Comparison of ENCODE assay signal across 8 mouse cellular contexts in the genomic region with DNA sequence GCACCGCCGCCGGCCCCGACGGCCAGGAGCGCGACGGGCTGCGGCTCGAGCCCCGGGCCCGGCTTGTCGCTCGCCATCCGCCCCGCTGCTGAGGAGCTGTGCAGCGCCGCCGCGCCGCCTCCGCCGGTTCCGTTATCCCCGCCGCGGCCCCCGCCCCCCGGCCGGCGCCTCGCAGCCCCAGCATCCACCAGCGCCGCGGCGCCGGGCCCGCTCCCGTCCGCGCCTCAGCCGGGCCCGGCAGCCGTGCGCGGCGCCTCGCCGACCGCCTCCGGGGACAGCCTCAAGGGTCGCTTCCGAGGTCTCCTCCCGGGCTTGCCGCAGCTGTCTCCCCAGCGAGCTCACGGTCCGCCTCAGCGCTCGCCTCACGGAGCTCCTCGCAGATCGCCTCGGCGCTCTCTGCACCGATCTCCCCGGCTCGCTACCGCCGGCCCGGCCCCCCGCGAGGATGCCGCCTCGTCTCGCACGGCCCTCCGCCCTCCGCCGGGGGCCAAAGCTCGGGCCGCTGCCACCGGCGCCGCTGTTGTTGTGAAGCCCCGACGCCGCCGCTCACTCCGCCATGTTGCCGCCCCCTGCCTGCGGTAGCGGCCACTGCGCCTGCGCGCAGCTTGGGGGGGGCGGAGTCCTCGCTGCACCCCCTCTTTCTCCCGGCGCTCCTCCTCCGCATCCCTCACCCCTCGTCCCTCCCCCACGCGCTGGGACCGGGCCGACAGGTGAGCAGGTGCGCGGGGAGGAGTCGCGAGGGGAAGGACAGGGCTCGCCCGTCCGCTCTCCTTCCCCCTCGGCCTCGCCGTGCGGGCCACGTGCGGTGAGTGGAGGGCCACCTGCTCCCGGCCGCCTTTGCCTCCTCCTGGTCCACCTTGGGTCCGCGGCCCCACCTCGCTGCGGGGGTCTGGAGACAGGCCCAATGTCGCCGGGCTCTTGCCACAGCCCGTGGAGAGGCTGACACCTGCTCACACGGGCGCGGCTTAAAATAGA. TPM values are rescaled to one million over a fixed set of nuclear protein-coding genes. Genes with fewer than 3 reads are reported as not detected.
DNase-seq lines count a peak whose midpoint lies in the region; ATAC-seq lines count a peak whose summit lies in the region.

A gene (minus strand): TSS at position 543 of the 975 bp plus-strand sequence.

- peaks cover 61% of the 10 kb centered on the region for H3K27me3 ChIP-seq in erythroblast, embryonic 14.5 days (ENCODE audit: control insufficient read depth)
- H3K27me3 ChIP-seq in embryonic facial prominence, embryonic 14.5 days (replicated peaks; ENCODE audit: control insufficient read depth, insufficient read depth, low read length): peaks cover 9% of the 10 kb centered on the region; the same call in 1 of the 2 replicates
- no peaks in the 10 kb centered on the region for H3K27me3 ChIP-seq in limb, embryonic 11.5 days (ENCODE audit: control insufficient read depth, insufficient read depth, low read length)
- no peaks in the 10 kb centered on the region for H3K27me3 ChIP-seq in midbrain, embryonic 15.5 days (replicated peaks)
- H3K27me3 ChIP-seq in stomach, embryonic 14.5 days (ENCODE audit: control insufficient read depth, insufficient read depth, low read length): no peaks in the 10 kb centered on the region

- H3K4me1 ChIP-seq in erythroblast, embryonic 14.5 days (ENCODE audit: control insufficient read depth): peaks cover 7% of the 10 kb centered on the region
- peaks cover 15% of the 10 kb centered on the region for H3K4me1 ChIP-seq in embryonic facial prominence, embryonic 14.5 days (ENCODE audit: control insufficient read depth, insufficient read depth, low read length)
- H3K4me1 ChIP-seq in limb, embryonic 11.5 days (ENCODE audit: control insufficient read depth, insufficient read depth, low read length): no peaks in the 10 kb centered on the region
- H3K4me1 ChIP-seq in midbrain, embryonic 15.5 days: peaks cover 15% of the 10 kb centered on the region
- peaks cover 2% of the 10 kb centered on the region; the same call in 1 of the 2 replicates for H3K4me1 ChIP-seq in stomach, embryonic 14.5 days (ENCODE audit: control insufficient read depth, insufficient read depth, low read length)

- peak within 1 kb of the TSS; percentile 92 for H3K4me2 ChIP-seq in embryonic facial prominence, embryonic 14.5 days (ENCODE audit: low read depth, low read length)
- H3K4me2 ChIP-seq in limb, embryonic 11.5 days (ENCODE audit: low read depth, severe bottlenecking): peak within 1 kb of the TSS; percentile 83
- peak within 1 kb of the TSS; percentile 81 for H3K4me2 ChIP-seq in midbrain, embryonic 15.5 days
- peak within 1 kb of the TSS; percentile 60 for H3K4me2 ChIP-seq in stomach, embryonic 14.5 days (replicated peaks; ENCODE audit: low read depth, low read length)

- WGBS in embryonic facial prominence, embryonic 14.5 days: 1% methylated on average over 13 of the region's 131 CpGs
- under 1% methylated on average over 100 of the region's 131 CpGs for WGBS in limb, embryonic 11.5 days
- WGBS in midbrain, embryonic 15.5 days: under 1% methylated on average over 117 of the region's 131 CpGs
- under 1% methylated on average over 94 of the region's 131 CpGs for WGBS in stomach, embryonic 14.5 days

- peak; percentile 87 for DNase-seq in embryonic facial prominence, embryonic 14.5 days (ENCODE audit: low spot score)
- DNase-seq in heart, adult 8-10 months (ENCODE audit: low spot score): peak; percentile 73
- peak; percentile 80 for DNase-seq in kidney, adult 9 months
- peak; percentile 89 for DNase-seq in limb, embryonic 11.5 days (ENCODE audit: low spot score)

- peaks cover 3% of the 10 kb centered on the region; the same call in 1 of the 2 replicates for H3K9me3 ChIP-seq in erythroblast, embryonic 14.5 days (ENCODE audit: control insufficient read depth, low read length)
- no peaks in the 10 kb centered on the region for H3K9me3 ChIP-seq in embryonic facial prominence, embryonic 14.5 days (ENCODE audit: control insufficient read depth, low read length)
- H3K9me3 ChIP-seq in limb, embryonic 11.5 days (ENCODE audit: control insufficient read depth, low read length): no peaks in the 10 kb centered on the region
- no peaks in the 10 kb centered on the region for H3K9me3 ChIP-seq in midbrain, embryonic 15.5 days
- H3K9me3 ChIP-seq in stomach, embryonic 14.5 days (ENCODE audit: control insufficient read depth, low read depth, low read length): no peaks in the 10 kb centered on the region

- peak within 1 kb of the TSS; percentile 90 for H3K27ac ChIP-seq in embryonic facial prominence, embryonic 14.5 days (replicated peaks; ENCODE audit: low read depth, low read length)
- H3K27ac ChIP-seq in limb, embryonic 11.5 days (replicated peaks; ENCODE audit: low read depth, low read length): peak within 1 kb of the TSS; percentile 70; the same call in 1 of the 2 replicates
- H3K27ac ChIP-seq in midbrain, embryonic 15.5 days: peak within 1 kb of the TSS; percentile 100
- peak within 1 kb of the TSS; percentile 75; the same call in 1 of the 2 replicates for H3K27ac ChIP-seq in stomach, embryonic 14.5 days (ENCODE audit: low read length)

- H3K36me3 ChIP-seq in erythroblast, embryonic 14.5 days (ENCODE audit: control insufficient read depth): no peaks in the 10 kb centered on the region
- H3K36me3 ChIP-seq in embryonic facial prominence, embryonic 14.5 days (ENCODE audit: control insufficient read depth, insufficient read depth, low read length): no peaks in the 10 kb centered on the region
- no peaks in the 10 kb centered on the region for H3K36me3 ChIP-seq in limb, embryonic 11.5 days (ENCODE audit: control insufficient read depth, insufficient read depth, low read length)
- H3K36me3 ChIP-seq in midbrain, embryonic 15.5 days (replicated peaks): no peaks in the 10 kb centered on the region
- no peaks in the 10 kb centered on the region for H3K36me3 ChIP-seq in stomach, embryonic 14.5 days (ENCODE audit: control insufficient read depth, insufficient read depth, low read length)

- H3K4me3 ChIP-seq in erythroblast, embryonic 14.5 days (replicated peaks): peak within 1 kb of the TSS; percentile 65
- H3K4me3 ChIP-seq in embryonic facial prominence, embryonic 14.5 days (ENCODE audit: low read depth, low read length): peak within 1 kb of the TSS; percentile 94
- H3K4me3 ChIP-seq in limb, embryonic 11.5 days (ENCODE audit: low read depth, low read length): peak within 1 kb of the TSS; percentile 93
- H3K4me3 ChIP-seq in midbrain, embryonic 15.5 days: peak within 1 kb of the TSS; percentile 99
- peak within 1 kb of the TSS; percentile 89 for H3K4me3 ChIP-seq in stomach, embryonic 14.5 days (ENCODE audit: low read depth, low read length)

- H3K9ac ChIP-seq in embryonic facial prominence, embryonic 14.5 days (ENCODE audit: low read depth, low read length): peak within 1 kb of the TSS; percentile 93
- peak within 1 kb of the TSS; percentile 93 for H3K9ac ChIP-seq in limb, embryonic 11.5 days (ENCODE audit: low read length)
- H3K9ac ChIP-seq in midbrain, embryonic 15.5 days: peak within 1 kb of the TSS; percentile 100
- H3K9ac ChIP-seq in stomach, embryonic 14.5 days (replicated peaks; ENCODE audit: low read depth, low read length): peak within 1 kb of the TSS; percentile 60

- ATAC-seq in erythroblast, adult 5-6 weeks (replicated peaks; ENCODE audit: low FRiP score, poor library complexity, severe bottlenecking): no peak
- ATAC-seq in embryonic facial prominence, embryonic 14.5 days (ENCODE audit: low read depth): peak; percentile 85
- peak; percentile 86 for ATAC-seq in limb, embryonic 11.5 days (ENCODE audit: insufficient number of reproducible peaks, low FRiP score, low TSS enrichment, low read depth)
- ATAC-seq in midbrain, embryonic 15.5 days (replicated peaks): peak; percentile 86
- ATAC-seq in stomach, embryonic 14.5 days (ENCODE audit: insufficient number of reproducible peaks, insufficient read depth, low FRiP score, low read depth): peak; percentile 80

RNA-seq across cellular contexts. Expression of the gene that starts here (rescaled TPM):
- polyA plus RNA-seq in erythroblast, embryonic 14.5 days (2012): 0.04 TPM in 1 of 2 replicates, not detected in the other
- total RNA-seq in erythroblast, adult 5-6 weeks (2015; ENCODE audit: low replicate concordance): not detected in 2 replicates
- 0.51 and 0.70 TPM in 2 replicates for total RNA-seq in erythroblast, adult 5-6 weeks (2017; ENCODE audit: low replicate concordance)
- 17.9 and 20.4 TPM in 2 replicates for polyA plus RNA-seq in embryonic facial prominence, embryonic 14.5 days (2014; fragmentation: Nextera tagmentation; extraction: Ambion mirVana)
- 10 to 100 TPM; 12.4 to 14.5 (median 14.1) TPM for total RNA-seq in heart, adult 8-10 months (2022)
- polyA plus RNA-seq in limb, embryonic 11.5 days (2014; fragmentation: Nextera tagmentation; extraction: Ambion mirVana): 22.2 and 26.0 TPM in 2 replicates
- 61.0 and 62.3 TPM in 2 replicates for polyA plus RNA-seq in midbrain, embryonic 15.5 days (2015; fragmentation: Nextera tagmentation; extraction: Ambion mirVana)
- polyA plus RNA-seq in stomach, embryonic 14.5 days (2014; fragmentation: Nextera tagmentation; extraction: Ambion mirVana): 22.1 and 23.2 TPM in 2 replicates

Comparison
In these comparisons a context has a peak if more than half of its experiments do, and no peak if none do; other contexts are left out.
1. RNA of the gene that starts here (total RNA-seq): 12.4 to 14.5 TPM in heart, adult 8-10 months; 0.51 to 0.70 TPM in erythroblast, adult 5-6 weeks; every median in the first group is over 4 times any median in the second.
2. RNA of the gene that starts here (polyA plus RNA-seq): 61.0 to 62.3 TPM in midbrain, embryonic 15.5 days, 22.2 to 26.0 TPM in limb, embryonic 11.5 days, 22.1 to 23.2 TPM in stomach, embryonic 14.5 days and 17.9 to 20.4 TPM in embryonic facial prominence, embryonic 14.5 days; 0.04 TPM in erythroblast, embryonic 14.5 days; every median in the first group is over 10 times any median in the second.
3. Peak in every context shown above with its lines, with median percentiles within 50 percentile points of each other: H3K4me3 ChIP-seq, DNase-seq, H3K27ac ChIP-seq, H3K4me2 ChIP-seq and H3K9ac ChIP-seq.